Mouse (Mus musculus) lung, postnatal 0 days (tissue): ENCODE results near the gene Plac8. TPM values are rescaled to one million over a fixed set of nuclear protein-coding genes. Genes with fewer than 3 reads are reported as not detected.

Experiments
- ATAC-seq: fragments of 200-750 bp; cut with Nextera tagmentation; 2 replicates; pipeline ENCODE4 v1.8.0; 2017; ENCODE audit warnings: moderate library complexity
- DNase-seq: peaks from one replicate; pipeline ENCODE4 v3.0.0-alpha.2; 2016; ENCODE audit warnings: low spot score
- H3K27ac ChIP-seq: fragments of 300-500 bp; sonication (generic); 2 replicates; pipeline ENCODE4 v1.5.1; 2014; ENCODE audit warnings: antibody characterized with exemption, mild to moderate bottlenecking, low read length, mixed read lengths
- H3K27me3 ChIP-seq: fragments of 300-500 bp; sonication (generic); replicated peaks from 2 replicates; pipeline ENCODE4 v1.6.1; 2014; ENCODE audit warnings: low read length, mixed read lengths; ENCODE audit not compliant: insufficient read depth
- H3K36me3 ChIP-seq: fragments of 300-500 bp; sonication (generic); 2 replicates; pipeline ENCODE4 v1.6.1; 2014; ENCODE audit warnings: low read length, mixed read lengths; ENCODE audit not compliant: insufficient read depth
- H3K4me1 ChIP-seq: fragments of 300-500 bp; sonication (generic); 2 replicates; pipeline ENCODE4 v1.6.1; 2014; ENCODE audit warnings: antibody characterized with exemption, low read depth, low read length, mixed read lengths; ENCODE audit not compliant: insufficient read depth
- H3K4me2 ChIP-seq: fragments of 300-500 bp; sonication (generic); replicated peaks from 2 replicates; pipeline ENCODE4 v1.6.1; 2014; ENCODE audit warnings: low read depth, mild to moderate bottlenecking, low read length, moderate library complexity, mixed read lengths
- H3K4me3 ChIP-seq: fragments of 300-500 bp; sonication (generic); 2 replicates; pipeline ENCODE4 v1.5.1; 2014; ENCODE audit warnings: low read depth, low read length
- H3K9ac ChIP-seq: fragments of 300-500 bp; sonication (generic); replicated peaks from 2 replicates; pipeline ENCODE4 v1.6.1; 2014; ENCODE audit warnings: low read depth, mild to moderate bottlenecking
- H3K9me3 ChIP-seq: fragments of 300-500 bp; sonication (generic); 2 replicates; pipeline ENCODE4 v1.6.1; 2016; ENCODE audit warnings: low read length, mixed read lengths
- CTCF ChIP-seq: IDR thresholded peaks from 2 replicates; pipeline ENCODE4 v1.5.1; 2016; ENCODE audit warnings: antibody characterized with exemption, mild to moderate bottlenecking
- EP300 ChIP-seq: IDR thresholded peaks from 2 replicates; pipeline ENCODE4 v1.6.1; 2016; ENCODE audit warnings: antibody characterized with exemption, mild to moderate bottlenecking, control low read depth
- WGBS: fragments of 180-500 bp; shearing (Covaris S2); extraction: QIAGEN DNeasy Blood & Tissue Kit; methylation state at CpG from one replicate; pipeline ENCODE4 v1.1.7; 2014; 5-methylcytosine and 5-hydroxymethylcytosine counted together
- polyA plus RNA-seq: library from polyadenylated mRNA; unstranded; fragments of >200 nt; fragmentation: Nextera tagmentation; extraction: Ambion mirVana; gene quantifications from 2 replicates; pipeline ENCODE4 v1.2.1, GENCODE M21; 2015

Plac8 gene
- polyA plus RNA-seq, 1 experiment from 2014 or later, result 59.3 TPM

GRCm38 (mm10) chr5:100535826-100536225, 36.2 kb downstream of the Plac8 start:
- Histone ChIP-seq H3K27me3 (no peaks in the 10 kb centered on the region), H3K9ac (no peak overlapping the region), H3K36me3 (peaks cover 18% of the 10 kb centered on the region; the same call in 1 of the 2 replicates), H3K4me1 (no peaks in the 10 kb centered on the region), H3K9me3 (no peaks in the 10 kb centered on the region), H3K4me2 (no peak overlapping the region), H3K27ac (no peak overlapping the region), H3K4me3 (no peak overlapping the region)
- no peak for ATAC-seq
- 77% methylated on average over 7 of the region's 7 CpGs for WGBS
- TF ChIP-seq CTCF, result no peak
- TF ChIP-seq EP300, result no peak
- no peak for DNase-seq

DNA sequence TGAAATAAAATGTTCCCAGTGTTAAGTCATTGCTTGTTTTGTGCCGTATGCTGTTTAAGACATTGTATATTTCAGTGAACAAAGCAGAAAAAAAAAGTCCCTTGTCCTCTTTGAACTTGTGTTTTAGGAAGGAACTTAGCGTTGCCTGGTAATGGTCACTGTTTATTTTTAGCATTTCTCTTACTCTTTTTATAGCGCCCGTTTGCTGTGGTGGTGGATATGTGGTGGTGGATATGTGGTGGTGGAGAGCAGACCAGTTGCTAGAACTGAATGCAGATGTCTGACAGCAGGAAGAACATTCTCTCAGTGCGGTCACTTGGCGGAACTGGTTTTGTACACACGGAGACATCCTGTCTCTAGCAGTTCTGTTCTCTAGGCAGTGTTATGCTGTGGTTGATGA, 45.9 kb downstream of the Plac8 start:
- Histone ChIP-seq H3K27me3 (no peaks in the 10 kb centered on the region), H3K4me3 (no peak overlapping the region), H3K36me3 (peaks cover 10% of the 10 kb centered on the region; the same call in 1 of the 2 replicates), H3K9me3 (no peaks in the 10 kb centered on the region), H3K4me1 (peaks cover 3% of the 10 kb centered on the region; the same call in 1 of the 2 replicates), H3K27ac (peak overlapping the region; percentile 44; the same call in 1 of the 2 replicates), H3K9ac (no peak overlapping the region), H3K4me2 (no peak overlapping the region; the same call in 1 of the 2 replicates)
- 41% methylated on average over 7 of the region's 7 CpGs for WGBS
- TF ChIP-seq EP300 (peak; percentile 45; the same call in 1 of the 2 replicates), CTCF (0 out of 2 replicates have a peak, but pooled peaks have one; percentile 29)
- DNase-seq (peak; percentile 72), ATAC-seq (peak; percentile 89)

DNA sequence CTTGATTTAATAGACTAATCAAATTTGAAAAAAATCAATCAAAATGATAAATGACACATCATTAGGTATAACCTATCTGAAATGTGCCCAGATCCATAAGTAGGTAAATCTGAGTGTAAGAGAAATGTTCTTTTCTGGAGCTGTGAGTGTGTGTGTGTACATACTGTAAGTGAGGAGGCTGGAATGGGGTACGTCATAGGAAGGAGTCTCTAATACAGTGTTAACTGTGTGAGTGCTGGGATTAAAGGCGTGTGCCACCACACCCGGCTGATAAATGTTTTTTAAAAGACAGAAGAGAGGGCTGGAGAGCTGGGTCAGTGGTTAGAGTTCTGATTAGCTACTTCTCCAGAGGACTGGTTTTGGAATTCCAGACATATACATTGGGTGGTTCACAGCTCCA, 46.4 kb downstream of the Plac8 start:
- no peak overlapping the region for H3K4me2 ChIP-seq
- H3K36me3 ChIP-seq, result peaks cover 8% of the 10 kb centered on the region; the same call in 1 of the 2 replicates
- 41% methylated on average over 3 of the region's 3 CpGs for WGBS
- peak; percentile 88 for ATAC-seq
- no peak overlapping the region for H3K4me3 ChIP-seq
- H3K9ac ChIP-seq, result no peak overlapping the region
- H3K27ac ChIP-seq, result 0 out of 2 replicates have a peak overlapping the region, but pooled peaks have one; percentile 32
- peaks cover 3% of the 10 kb centered on the region; the same call in 1 of the 2 replicates for H3K4me1 ChIP-seq
- DNase-seq, result peak; percentile 65
- H3K9me3 ChIP-seq, result no peaks in the 10 kb centered on the region
- H3K27me3 ChIP-seq, result no peaks in the 10 kb centered on the region
- TF ChIP-seq CTCF, result no peak
- TF ChIP-seq EP300, result no peak

DNA sequence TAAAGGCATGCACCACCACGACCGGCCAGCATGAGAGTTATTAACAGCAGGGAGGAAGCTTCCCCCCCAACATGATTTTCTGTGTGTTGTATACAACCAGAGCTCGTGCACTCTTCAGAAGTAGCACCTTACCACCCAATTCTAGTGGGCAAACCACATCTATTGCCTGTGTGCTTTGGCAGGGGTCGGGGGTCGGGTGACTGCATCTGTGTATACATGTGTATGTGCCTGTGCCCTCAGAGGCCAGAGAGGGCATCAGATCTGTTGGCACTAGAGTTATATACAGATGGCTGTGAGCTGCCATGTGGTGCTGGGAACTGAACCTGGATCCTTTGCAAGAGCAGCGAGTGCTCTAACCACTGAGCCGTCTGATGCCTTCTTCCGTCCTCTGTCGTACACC, 47.1 kb downstream of the Plac8 start:
- no peak for ATAC-seq
- Histone ChIP-seq H3K9ac (no peak overlapping the region), H3K27ac (no peak overlapping the region), H3K36me3 (peaks cover under 1% of the 10 kb centered on the region; the same call in 1 of the 2 replicates), H3K4me3 (no peak overlapping the region), H3K9me3 (no peaks in the 10 kb centered on the region), H3K4me2 (no peak overlapping the region), H3K4me1 (peaks cover 3% of the 10 kb centered on the region; the same call in 1 of the 2 replicates), H3K27me3 (no peaks in the 10 kb centered on the region)
- 93% methylated on average over 9 of the region's 9 CpGs for WGBS
- DNase-seq, result no peak
- TF ChIP-seq CTCF (no peak), EP300 (no peak)

DNA sequence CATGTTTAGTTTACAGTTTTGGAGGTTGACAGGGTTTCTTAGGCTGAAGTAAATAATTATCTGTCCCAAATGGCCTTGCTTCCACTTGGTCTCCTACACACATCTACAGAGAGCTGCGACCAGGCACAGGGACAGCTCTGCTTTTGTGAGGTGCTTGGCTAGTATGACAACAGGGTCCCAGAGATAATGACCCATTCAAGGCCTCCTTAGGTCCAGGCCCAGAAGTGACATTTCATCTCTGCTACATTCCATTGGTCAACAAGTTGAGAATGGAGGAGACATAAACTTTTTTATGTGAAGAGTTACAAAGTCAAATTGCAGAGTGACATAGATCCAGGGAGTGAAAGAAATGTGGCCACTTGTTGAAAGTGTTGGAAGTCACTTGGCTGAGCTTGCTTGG, 48.7 kb downstream of the Plac8 start:
- DNase-seq (no peak), ATAC-seq (no peak)
- H3K9me3 ChIP-seq, result no peaks in the 10 kb centered on the region
- TF ChIP-seq EP300, result no peak
- no peak for TF ChIP-seq CTCF
- H3K36me3 ChIP-seq, result no peaks in the 10 kb centered on the region
- no peak overlapping the region for H3K4me3 ChIP-seq
- no peak overlapping the region for H3K4me2 ChIP-seq
- H3K4me1 ChIP-seq, result peaks cover 11% of the 10 kb centered on the region; the same call in 1 of the 2 replicates
- H3K27me3 ChIP-seq, result no peaks in the 10 kb centered on the region
- H3K9ac ChIP-seq, result no peak overlapping the region
- 83% methylated on average over 1 of the region's 1 CpGs for WGBS
- no peak overlapping the region for H3K27ac ChIP-seq

DNA sequence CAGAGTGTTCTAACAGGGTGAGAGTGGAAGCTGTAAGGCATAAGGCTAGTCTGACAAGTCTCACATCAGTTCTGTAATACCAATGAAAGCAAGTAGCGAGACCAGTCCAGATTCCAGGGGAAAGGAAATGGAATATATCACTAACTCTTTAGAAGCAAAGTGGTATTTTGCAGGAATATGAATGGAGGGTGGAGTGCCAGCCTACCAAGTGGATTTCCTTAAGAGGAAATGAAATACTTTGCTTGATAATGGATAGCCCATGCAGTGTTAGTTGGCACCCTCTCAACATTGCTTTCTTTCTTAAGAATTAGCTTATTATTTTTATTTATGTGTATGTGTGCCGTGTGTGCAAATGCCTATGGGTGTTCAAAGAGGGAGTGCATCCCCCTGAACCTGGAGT, 51.8 kb downstream of the Plac8 start:
- no peaks in the 10 kb centered on the region for H3K9me3 ChIP-seq
- H3K4me1 ChIP-seq, result peaks cover 10% of the 10 kb centered on the region; the same call in 1 of the 2 replicates
- H3K27ac ChIP-seq, result no peak overlapping the region
- DNase-seq (no peak), ATAC-seq (no peak)
- no peak overlapping the region for H3K4me3 ChIP-seq
- no peak overlapping the region for H3K9ac ChIP-seq
- no peak for TF ChIP-seq EP300
- TF ChIP-seq CTCF, result no peak
- no peaks in the 10 kb centered on the region for H3K27me3 ChIP-seq
- H3K4me2 ChIP-seq, result no peak overlapping the region
- H3K36me3 ChIP-seq, result no peaks in the 10 kb centered on the region
- WGBS, result 64% methylated on average over 2 of the region's 2 CpGs
